Mouse (Mus musculus) MEL (cell line): Measurements from ENCODE around the gene Ncaph2. TPM values are rescaled to one million over a fixed set of nuclear protein-coding genes. Genes with fewer than 3 reads are reported as not detected.

ENCODE experiments used
- DNase-seq: peaks from one replicate; pipeline ENCODE4 v3.0.0; 2011; ENCODE audit warnings: low read depth, low spot score
- H3K27ac ChIP-seq: 2 replicates; pipeline ENCODE4 v1.5.1; 2012; ENCODE audit warnings: low read depth, mild to moderate bottlenecking, control low read depth, low read length, moderate library complexity; ENCODE audit not compliant: control insufficient read depth
- H3K27me3 ChIP-seq, 2 experiments: fragments of 150-350 bp in 1 of 2; sonication (generic) in 1 of 2; 2 replicates each; pipeline ENCODE4 v1.6.1; 2012; ENCODE audit warnings: low read length in 2 of 2, mild to moderate bottlenecking in 2 of 2, improper control_type of control experiment in 1 of 2, moderate library complexity in 1 of 2; ENCODE audit not compliant: insufficient read depth in 2 of 2, control insufficient read depth in 1 of 2
- H3K36me3 ChIP-seq, 2 experiments: 2 replicates each; pipeline ENCODE4 v1.6.1; 2012 to 2014; ENCODE audit warnings: low read length in 2 of 2, improper control_type of control experiment in 1 of 2, inconsistent platforms in 1 of 2, mild to moderate bottlenecking in 1 of 2; ENCODE audit not compliant: insufficient read depth in 2 of 2, control insufficient read depth in 1 of 2
- H3K4me1 ChIP-seq, 2 experiments: fragments of 150-350 bp in 1 of 2; sonication (generic) in 1 of 2; 2 replicates each; pipeline ENCODE4 v1.6.1; 2012; ENCODE audit warnings: low read length in 2 of 2, improper control_type of control experiment in 1 of 2, mild to moderate bottlenecking in 1 of 2; ENCODE audit not compliant: insufficient read depth in 2 of 2, control insufficient read depth in 1 of 2
- H3K4me3 ChIP-seq, 2 experiments: fragments of 150-350 bp in 1 of 2; sonication (generic) in 1 of 2; 2 replicates each; pipeline ENCODE4 v1.5.1; 2012; ENCODE audit warnings: low read depth in 2 of 2, low read length in 2 of 2, mild to moderate bottlenecking in 2 of 2, moderate library complexity in 2 of 2, control low read depth in 1 of 2, improper control_type of control experiment in 1 of 2; ENCODE audit not compliant: control insufficient read depth in 1 of 2, insufficient read depth in 1 of 2
- H3K79me2 ChIP-seq: 2 replicates; pipeline ENCODE4 v1.6.1; 2012; ENCODE audit warnings: mild to moderate bottlenecking, low read length, moderate library complexity; ENCODE audit not compliant: control insufficient read depth, poor library complexity, insufficient read depth
- H3K9ac ChIP-seq: 2 replicates; pipeline ENCODE4 v1.6.1; 2012; ENCODE audit warnings: low read depth, mild to moderate bottlenecking, control low read depth, low read length, moderate library complexity; ENCODE audit not compliant: control insufficient read depth, poor library complexity, severe bottlenecking
- H3K9me3 ChIP-seq: fragments of 150-350 bp; sonication (generic); replicated peaks from 2 replicates; pipeline ENCODE4 v1.6.1; 2012; ENCODE audit warnings: mild to moderate bottlenecking, low read length, improper control_type of control experiment, moderate library complexity; ENCODE audit not compliant: insufficient read depth
- CHD2 ChIP-seq: IDR thresholded peaks from 2 replicates; pipeline ENCODE4 v1.6.1; 2011; ENCODE audit warnings: low read length, improper control_type of control experiment
- E2F4 ChIP-seq: IDR thresholded peaks from 2 replicates; pipeline ENCODE4 v1.6.1; 2011; ENCODE audit warnings: low read depth, low read length, improper control_type of control experiment, borderline replicate concordance
- EP300 ChIP-seq, 2 experiments: IDR thresholded peaks; 2 replicates each; pipeline ENCODE4 v1.6.1; 2011; ENCODE audit warnings: improper control_type of control experiment in 2 of 2, low read length in 2 of 2, low read depth in 1 of 2, mild to moderate bottlenecking in 1 of 2
- MAFK ChIP-seq: IDR thresholded peaks from 2 replicates; pipeline ENCODE4 v1.6.1; 2011; ENCODE audit warnings: low read depth, mild to moderate bottlenecking, low read length, improper control_type of control experiment, borderline replicate concordance
- MXI1 ChIP-seq: IDR thresholded peaks from 2 replicates; pipeline ENCODE4 v1.6.1; 2011; ENCODE audit warnings: mild to moderate bottlenecking, low read depth, low read length, improper control_type of control experiment
- MYB ChIP-seq: IDR thresholded peaks from 2 replicates; pipeline ENCODE4 v1.6.1; 2011; ENCODE audit warnings: mild to moderate bottlenecking, low read depth, low read length, improper control_type of control experiment
- MYC ChIP-seq: IDR thresholded peaks from 2 replicates; pipeline ENCODE4 v1.6.1; 2011; ENCODE audit warnings: low read depth, mild to moderate bottlenecking, low read length, improper control_type of control experiment, moderate library complexity
- NELFE ChIP-seq: IDR thresholded peaks from 2 replicates; pipeline ENCODE4 v1.6.1; 2011; ENCODE audit warnings: low read depth, low read length, improper control_type of control experiment
- POLR2A ChIP-seq, 2 experiments: IDR thresholded peaks; 2 replicates each; pipeline ENCODE4 v1.6.1; 2011 to 2012; ENCODE audit warnings: low read length in 2 of 2, mild to moderate bottlenecking in 2 of 2, control low read depth in 1 of 2, improper control_type of control experiment in 1 of 2, low read depth in 1 of 2, moderate library complexity in 1 of 2; ENCODE audit not compliant: control insufficient read depth in 1 of 2, insufficient read depth in 1 of 2, poor library complexity in 1 of 2
- SIN3A ChIP-seq: IDR thresholded peaks from 2 replicates; pipeline ENCODE4 v1.6.1; 2012; ENCODE audit warnings: low read length, improper control_type of control experiment, inconsistent platforms
- UBTF ChIP-seq: IDR thresholded peaks from 2 replicates; pipeline ENCODE4 v1.6.1; 2012; ENCODE audit warnings: low read depth, mild to moderate bottlenecking, inconsistent platforms, low read length, improper control_type of control experiment, moderate library complexity, borderline replicate concordance; ENCODE audit not compliant: insufficient read depth
- USF1 ChIP-seq: IDR thresholded peaks from 2 replicates; pipeline ENCODE4 v1.6.1; 2014; ENCODE audit warnings: low read depth, mild to moderate bottlenecking, inconsistent platforms, low read length, improper control_type of control experiment, moderate library complexity
- ZNF384 ChIP-seq: IDR thresholded peaks from 2 replicates; pipeline ENCODE4 v1.6.1; 2012; ENCODE audit warnings: low read depth, mild to moderate bottlenecking, inconsistent platforms, low read length, improper control_type of control experiment
- polyA plus RNA-seq, 2 experiments: library from polyadenylated mRNA; stranded (reverse) in 1 of 2; unstranded in 1 of 2; fragments of >175 nt in 1 of 2; fragments of >200 nt in 1 of 2; gene quantifications; 2 replicates each; pipeline versions ENCODE4 v1.2.1 to v1.2.4; 2012; ENCODE audit warnings: low replicate concordance in 2 of 2, low read depth in 1 of 2; ENCODE audit not compliant: insufficient read length in 2 of 2, insufficient read depth in 1 of 2, missing spikeins in 1 of 2
- total RNA-seq: library from RNA; depleted of rRNA; stranded (reverse); fragments of 300-350 nt; gene quantifications from 2 replicates; pipeline ENCODE4 v1.2.3, GENCODE M21; 2012

Ncaph2 gene
- total and polyA plus RNA-seq, 3 experiments = 137 to 165 (median 160) TPM

DNA sequence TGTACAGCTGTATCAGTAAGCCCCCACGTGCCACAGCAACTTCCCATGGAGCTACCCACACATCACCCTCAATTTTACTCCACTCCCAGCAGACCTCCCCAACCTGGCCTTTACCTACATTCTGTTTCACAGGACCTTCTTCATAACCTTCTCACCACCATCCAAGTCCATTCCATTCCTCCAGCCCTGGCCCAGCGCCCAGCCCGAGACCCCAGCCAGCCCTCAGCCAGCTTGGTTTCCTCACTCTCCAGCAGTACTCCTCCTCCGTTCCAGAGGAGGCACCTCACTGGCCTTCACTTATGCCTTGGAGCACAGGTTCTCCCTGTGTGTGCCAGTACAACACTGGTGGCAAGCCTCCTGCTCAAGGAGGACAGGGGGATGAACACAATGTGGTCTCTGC is 42.2 kb upstream of the Ncaph2 start:
- Histone ChIP-seq H3K27ac (no peak overlapping the region), H3K79me2 (peaks cover 65% of the 10 kb centered on the region), H3K27me3 (no peaks in the 10 kb centered on the region), H3K4me1 (peaks cover 13 to 42% of the 10 kb centered on the region in 2 experiments), H3K9ac (no peak overlapping the region), H3K9me3 (no peaks in the 10 kb centered on the region), H3K4me3 (no peak overlapping the region), H3K36me3 (peaks cover 0 to 28% of the 10 kb centered on the region in 2 experiments; a peak in 2 of 4 replicates)
- DNase-seq = no peak
- TF ChIP-seq MAFK (no peak), UBTF (no peak)

DNA sequence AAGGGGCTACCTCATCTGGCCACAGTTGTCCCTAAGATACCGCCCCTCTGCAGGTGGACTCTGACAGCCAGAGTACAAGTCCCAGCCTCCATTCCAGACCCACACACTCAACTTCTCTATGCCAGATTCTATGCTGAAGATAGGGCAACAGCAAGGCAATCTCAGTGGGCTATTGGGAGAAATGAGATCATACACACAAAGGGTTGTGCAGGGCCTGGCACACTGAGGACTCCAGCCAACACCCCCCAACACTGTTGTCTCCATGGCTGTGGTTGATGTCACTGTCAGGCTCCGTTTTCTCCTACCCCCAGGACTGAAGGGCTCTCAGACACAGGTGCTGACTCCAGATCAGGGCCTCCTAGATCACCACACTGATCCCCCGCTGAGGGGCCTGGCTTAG is 41.4 kb upstream of the Ncaph2 start:
- H3K27me3 ChIP-seq = no peaks in the 10 kb centered on the region
- peak; percentile 20 for DNase-seq
- H3K4me1 ChIP-seq = peaks cover 13 to 37% of the 10 kb centered on the region in 2 experiments
- H3K9ac ChIP-seq = peak overlapping the region; percentile 88
- TF ChIP-seq ZNF384 (no peak), MYB (no peak)
- H3K36me3 ChIP-seq = peaks cover 0 to 22% of the 10 kb centered on the region in 2 experiments; a peak in 2 of 4 replicates
- peaks cover 57% of the 10 kb centered on the region for H3K79me2 ChIP-seq
- no peak overlapping the region for H3K27ac ChIP-seq
- H3K9me3 ChIP-seq = no peaks in the 10 kb centered on the region
- H3K4me3 ChIP-seq = peak overlapping the region; percentile 88 to 92

DNA sequence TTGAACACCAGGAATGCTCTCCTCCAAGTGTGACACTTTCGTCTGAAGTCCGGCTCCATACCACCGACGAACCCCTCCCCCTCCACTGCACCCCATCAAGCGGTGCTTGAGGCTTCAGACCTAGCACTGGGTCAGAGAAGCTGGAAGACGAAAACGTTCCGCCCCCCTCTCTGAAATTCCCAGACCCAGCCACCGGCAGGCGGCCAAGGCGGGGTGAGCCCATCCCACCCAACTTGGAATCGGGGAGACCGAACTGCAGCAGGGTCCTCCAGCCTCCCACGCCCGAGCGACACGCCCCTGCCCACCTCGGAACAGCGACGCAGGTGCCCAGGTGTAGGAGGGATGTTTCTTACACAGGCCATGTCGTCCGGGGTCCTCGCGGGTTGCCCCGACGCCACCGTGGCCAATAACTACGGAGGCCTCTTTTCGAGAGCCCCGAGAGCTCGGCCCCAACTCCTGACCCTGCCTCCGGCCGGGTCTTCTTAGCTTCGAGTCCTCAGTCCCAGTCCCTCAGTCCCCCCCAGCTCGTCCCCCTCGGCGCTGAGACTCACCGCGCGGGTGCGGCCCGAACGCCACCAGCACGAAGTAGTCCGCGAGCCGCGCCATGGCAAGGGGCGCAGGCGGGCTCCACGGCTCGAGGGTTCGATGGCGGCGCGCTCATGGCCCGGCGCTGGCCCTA is 40.9 kb upstream of the Ncaph2 start:
- no peak for DNase-seq
- H3K4me1 ChIP-seq = peaks cover 9 to 31% of the 10 kb centered on the region in 2 experiments

More for the DNA sequence above, 40.9 kb upstream of the Ncaph2 start:
- Histone ChIP-seq H3K36me3 (peaks cover 0 to 17% of the 10 kb centered on the region in 2 experiments; a peak in 2 of 4 replicates), H3K9ac (peak overlapping the region; percentile 88), H3K27me3 (no peaks in the 10 kb centered on the region), H3K9me3 (no peaks in the 10 kb centered on the region), H3K4me3 (peak overlapping the region; percentile 88 to 92), H3K27ac (no peak overlapping the region), H3K79me2 (peaks cover 52% of the 10 kb centered on the region)
- no peak for TF ChIP-seq MYC
- no peak for TF ChIP-seq EP300 (IDR thresholded peaks at IDR 0.05; ENCODE audit: low read depth in 1 of 2, low read length in 2 of 2)
- TF ChIP-seq MXI1 = 0 out of 2 replicates have a peak, but pooled peaks have one; percentile 37
- TF ChIP-seq ZNF384 = no peak
- peak in 1 of 2 experiments; percentile 21; a peak in 1 of 4 replicates for TF ChIP-seq POLR2A (IDR thresholded peaks at IDR 0.05; ENCODE audit: control insufficient read depth in 1 of 2, insufficient read depth in 1 of 2, low read depth in 1 of 2, low read length in 2 of 2, poor library complexity in 1 of 2)
- no peak for TF ChIP-seq USF1
- TF ChIP-seq NELFE = no peak
- no peak for TF ChIP-seq E2F4
- 0 out of 2 replicates have a peak, but pooled peaks have one; percentile 42 for TF ChIP-seq SIN3A
- TF ChIP-seq CHD2 = no peak
